Mouse (Mus musculus) midbrain, embryonic 12.5 days (tissue): ENCODE data around the gene Opn3. TPM values are rescaled to one million over a fixed set of nuclear protein-coding genes. Genes with fewer than 3 reads are reported as not detected.

Source experiments
- ATAC-seq: fragments of 200-750 bp; cut with Nextera tagmentation; 2 replicates; pipeline ENCODE4 v1.8.0; 2017; ENCODE audit warnings: low read depth, moderate TSS enrichment, moderate library complexity; ENCODE audit not compliant: low FRiP score
- H3K27ac ChIP-seq: fragments of 300-500 bp; sonication (generic); replicated peaks from 2 replicates; pipeline ENCODE4 v1.5.1; 2016; ENCODE audit warnings: mild to moderate bottlenecking
- H3K27me3 ChIP-seq: fragments of 300-500 bp; sonication (generic); 2 replicates; pipeline ENCODE4 v1.6.1; 2016; ENCODE audit warnings: mild to moderate bottlenecking
- H3K36me3 ChIP-seq: fragments of 300-500 bp; sonication (generic); 2 replicates; pipeline ENCODE4 v1.6.1; 2016
- H3K4me1 ChIP-seq: fragments of 300-500 bp; sonication (generic); 2 replicates; pipeline ENCODE4 v1.6.1; 2016
- H3K4me2 ChIP-seq: fragments of 300-500 bp; sonication (generic); replicated peaks from 2 replicates; pipeline ENCODE4 v1.6.1; 2016; ENCODE audit warnings: mild to moderate bottlenecking, moderate library complexity
- H3K4me3 ChIP-seq: fragments of 300-500 bp; sonication (generic); 2 replicates; pipeline ENCODE4 v1.5.1; 2016; ENCODE audit warnings: mild to moderate bottlenecking
- H3K9ac ChIP-seq: fragments of 300-500 bp; sonication (generic); replicated peaks from 2 replicates; pipeline ENCODE4 v1.6.1; 2016; ENCODE audit warnings: mild to moderate bottlenecking, moderate library complexity
- H3K9me3 ChIP-seq: fragments of 300-500 bp; sonication (generic); 2 replicates; pipeline ENCODE4 v1.6.1; 2016; ENCODE audit warnings: mild to moderate bottlenecking
- WGBS: fragments of 180-500 bp; shearing (Covaris S2); methylation state at CpG from one replicate; pipeline ENCODE4 v1.1.7; 2016; 5-methylcytosine and 5-hydroxymethylcytosine counted together
- polyA plus RNA-seq: library from polyadenylated mRNA; unstranded; fragments of >200 nt; fragmentation: Nextera tagmentation; extraction: Ambion mirVana; gene quantifications from 2 replicates; pipeline ENCODE4 v1.2.1, GENCODE M21; 2016

The Opn3 gene
- 10.8 and 11.9 TPM in 2 replicates for polyA plus RNA-seq

GRCm38 (mm10) chr1:175692246-175692996, at the start of gene Opn3, which contains the start of gene Chml:
TSS of gene Opn3 (minus strand) at chr1:175692776.
TSS of gene Chml (minus strand) at chr1:175692901.
- H3K9me3 ChIP-seq, result no peaks in the 10 kb centered on the region
- peak within 1 kb of the TSS; percentile 89 for H3K27ac ChIP-seq
- H3K27me3 ChIP-seq, result no peaks in the 10 kb centered on the region
- peaks cover 8% of the 10 kb centered on the region for H3K36me3 ChIP-seq
- peaks cover 30% of the 10 kb centered on the region for H3K4me1 ChIP-seq
- under 1% methylated on average over 71 of the region's 73 CpGs for WGBS
- peak within 1 kb of the TSS; percentile 79 for H3K4me3 ChIP-seq
- H3K4me2 ChIP-seq, result peak within 1 kb of the TSS; percentile 68
- H3K9ac ChIP-seq, result peak within 1 kb of the TSS; percentile 76
- ATAC-seq, result peak; percentile 96

- no peak overlapping the region for H3K4me2 ChIP-seq
- no peak overlapping the region for H3K4me3 ChIP-seq
- H3K9ac ChIP-seq, result no peak overlapping the region
- no peaks in the 10 kb centered on the region for H3K36me3 ChIP-seq
- no peaks in the 10 kb centered on the region for H3K4me1 ChIP-seq
- no peaks in the 10 kb centered on the region for H3K9me3 ChIP-seq
- H3K27me3 ChIP-seq, result no peaks in the 10 kb centered on the region
- no peak overlapping the region for H3K27ac ChIP-seq
- WGBS, result 45% methylated on average over 7 of the region's 7 CpGs
- ATAC-seq, result no peak
Observed at GRCm38 (mm10) chr1:175725771-175726170, 33.2 kb upstream of the Opn3 start.

GRCm38 (mm10) chr1:175716832-175717231, 24.3 kb upstream of the Opn3 start:
- Histone ChIP-seq H3K4me1 (no peaks in the 10 kb centered on the region), H3K27ac (no peak overlapping the region), H3K9ac (no peak overlapping the region), H3K9me3 (no peaks in the 10 kb centered on the region), H3K4me3 (no peak overlapping the region), H3K4me2 (no peak overlapping the region), H3K36me3 (no peaks in the 10 kb centered on the region), H3K27me3 (no peaks in the 10 kb centered on the region)
- no peak for ATAC-seq
- 89% methylated on average over 9 of the region's 9 CpGs for WGBS

GRCm38 (mm10) chr1:175712338-175712909, 19.8 kb upstream of the Opn3 start:
- WGBS, result 77% methylated on average over 11 of the region's 11 CpGs
- ATAC-seq, result no peak
- Histone ChIP-seq H3K36me3 (no peaks in the 10 kb centered on the region), H3K27me3 (no peaks in the 10 kb centered on the region), H3K4me3 (no peak overlapping the region), H3K4me2 (no peak overlapping the region), H3K9me3 (no peaks in the 10 kb centered on the region), H3K4me1 (no peaks in the 10 kb centered on the region), H3K9ac (no peak overlapping the region), H3K27ac (no peak overlapping the region)

GRCm38 (mm10) chr1:175708013-175708412, 15.4 kb upstream of the Opn3 start:
- H3K36me3 ChIP-seq, result no peaks in the 10 kb centered on the region
- H3K4me3 ChIP-seq, result no peak overlapping the region
- ATAC-seq, result no peak

GRCm38 (mm10) chr1:175707599-175707998, 15.0 kb upstream of the Opn3 start:
- Histone ChIP-seq H3K9me3 (no peaks in the 10 kb centered on the region), H3K27me3 (no peaks in the 10 kb centered on the region), H3K4me3 (no peak overlapping the region), H3K27ac (no peak overlapping the region), H3K9ac (no peak overlapping the region), H3K36me3 (no peaks in the 10 kb centered on the region), H3K4me1 (no peaks in the 10 kb centered on the region), H3K4me2 (no peak overlapping the region)
- WGBS, result 80% methylated on average over 5 of the region's 5 CpGs
- ATAC-seq, result no peak

More at GRCm38 (mm10) chr1:175708013-175708412, 15.4 kb upstream of the Opn3 start:
- H3K27me3 ChIP-seq, result no peaks in the 10 kb centered on the region
- H3K4me2 ChIP-seq, result no peak overlapping the region
- H3K9me3 ChIP-seq, result no peaks in the 10 kb centered on the region
- no peak overlapping the region for H3K27ac ChIP-seq
- H3K4me1 ChIP-seq, result no peaks in the 10 kb centered on the region
- H3K9ac ChIP-seq, result no peak overlapping the region

- H3K27ac ChIP-seq, result no peak overlapping the region
- H3K9me3 ChIP-seq, result no peaks in the 10 kb centered on the region
- ATAC-seq, result no peak
- no peaks in the 10 kb centered on the region for H3K27me3 ChIP-seq
- H3K4me2 ChIP-seq, result no peak overlapping the region
- 83% methylated on average over 4 of the region's 4 CpGs for WGBS
- H3K9ac ChIP-seq, result no peak overlapping the region
- no peaks in the 10 kb centered on the region for H3K36me3 ChIP-seq
- no peaks in the 10 kb centered on the region for H3K4me1 ChIP-seq
- H3K4me3 ChIP-seq, result no peak overlapping the region
Observed at GRCm38 (mm10) chr1:175701145-175701544, 8.6 kb upstream of the Opn3 start.

- Histone ChIP-seq H3K4me3 (no peak overlapping the region), H3K4me1 (no peaks in the 10 kb centered on the region), H3K4me2 (no peak overlapping the region), H3K36me3 (no peaks in the 10 kb centered on the region), H3K9ac (no peak overlapping the region), H3K9me3 (no peaks in the 10 kb centered on the region), H3K27ac (no peak overlapping the region), H3K27me3 (no peaks in the 10 kb centered on the region)
- WGBS, result 50% methylated on average over 4 of the region's 4 CpGs
- no peak for ATAC-seq
Observed at GRCm38 (mm10) chr1:175699796-175700195, 7.2 kb upstream of the Opn3 start.

GRCm38 (mm10) chr1:175699375-175699774, 6.8 kb upstream of the Opn3 start:
- H3K4me2 ChIP-seq, result no peak overlapping the region
- H3K27me3 ChIP-seq, result no peaks in the 10 kb centered on the region
- no peaks in the 10 kb centered on the region for H3K4me1 ChIP-seq
- no peaks in the 10 kb centered on the region for H3K9me3 ChIP-seq
- H3K4me3 ChIP-seq, result no peak overlapping the region
- H3K36me3 ChIP-seq, result no peaks in the 10 kb centered on the region
- H3K9ac ChIP-seq, result no peak overlapping the region
- ATAC-seq, result no peak
- H3K27ac ChIP-seq, result no peak overlapping the region
- 72% methylated on average over 3 of the region's 3 CpGs for WGBS

- Histone ChIP-seq H3K9me3 (no peaks in the 10 kb centered on the region), H3K4me2 (no peak within 1 kb of the TSS), H3K27me3 (no peaks in the 10 kb centered on the region), H3K36me3 (no peaks in the 10 kb centered on the region), H3K9ac (no peak within 1 kb of the TSS), H3K4me1 (0 out of 2 replicates have a peak, but pooled peaks cover 5% of the 10 kb centered on the region), H3K27ac (no peak within 1 kb of the TSS), H3K4me3 (no peak within 1 kb of the TSS)
- WGBS, result 86% methylated on average over 1 of the region's 1 CpGs
- no peak for ATAC-seq
Observed at GRCm38 (mm10) chr1:175698293-175698692, 5.7 kb upstream of the Opn3 start, which contains the start of gene Wdr64. TSS of gene Wdr64 (plus strand) at chr1:175698593.

GRCm38 (mm10) chr1:175693429-175693960, 919 bp upstream of the Opn3 start:
- Histone ChIP-seq H3K27me3 (no peaks in the 10 kb centered on the region), H3K9me3 (no peaks in the 10 kb centered on the region), H3K9ac (0 out of 2 replicates have a peak overlapping the region, but pooled peaks have one; percentile 11), H3K27ac (no peak overlapping the region), H3K36me3 (no peaks in the 10 kb centered on the region), H3K4me3 (peak overlapping the region; percentile 79), H3K4me2 (peak overlapping the region; percentile 68), H3K4me1 (peaks cover 30% of the 10 kb centered on the region)
- peak; percentile 5; the same call in 1 of the 2 replicates for ATAC-seq
- WGBS, result 43% methylated on average over 12 of the region's 12 CpGs

- peaks cover 30% of the 10 kb centered on the region for H3K4me1 ChIP-seq
- H3K36me3 ChIP-seq, result peaks cover 3% of the 10 kb centered on the region
- under 1% methylated on average over 17 of the region's 17 CpGs for WGBS
- H3K4me3 ChIP-seq, result peak overlapping the region; percentile 79
- no peak overlapping the region for H3K27ac ChIP-seq
- no peaks in the 10 kb centered on the region for H3K9me3 ChIP-seq
- H3K9ac ChIP-seq, result 0 out of 2 replicates have a peak overlapping the region, but pooled peaks have one; percentile 11
- H3K4me2 ChIP-seq, result peak overlapping the region; percentile 68
- ATAC-seq, result peak; percentile 76
- no peaks in the 10 kb centered on the region for H3K27me3 ChIP-seq
Observed at GRCm38 (mm10) chr1:175692997-175693361, 403 bp upstream of the Opn3 start.
